Mouse (Mus musculus) CH12.LX (cell line): ENCODE measurements at regions not wholly inside any gene's neighbourhood (a gene's known extent, or its start where the extent isn't known, plus 50 kb on each side); places are given as distances from the start of the nearest gene placed in this dataset.

Experiments
- DNase-seq: peaks from one replicate; pipeline ENCODE4 v3.0.0-alpha.2; 2013; ENCODE audit errors: extremely low read depth
- H3K27ac ChIP-seq: 2 replicates; pipeline ENCODE4 v1.5.1; 2012; ENCODE audit warnings: low read depth, mild to moderate bottlenecking, control low read depth, moderate library complexity; ENCODE audit not compliant: insufficient read depth
- H3K27me3 ChIP-seq: replicated peaks from 2 replicates; pipeline ENCODE3; 2012; ENCODE audit warnings: inconsistent platforms
- H3K36me3 ChIP-seq, 2 experiments: replicated peaks in 1 of 2; 2 replicates each; pipeline versions ENCODE3 to v1.6.1; 2012; ENCODE audit warnings: inconsistent platforms in 1 of 2, low read length in 1 of 2, mild to moderate bottlenecking in 1 of 2, mixed read lengths in 1 of 2, moderate library complexity in 1 of 2; ENCODE audit not compliant: control insufficient read depth in 1 of 2, insufficient read depth in 1 of 2
- H3K4me1 ChIP-seq, 2 experiments: 2 replicates each; pipeline ENCODE4 v1.6.1; 2012; ENCODE audit warnings: inconsistent platforms in 1 of 2, moderate library complexity in 1 of 2; ENCODE audit not compliant: insufficient read depth in 2 of 2, control insufficient read depth in 1 of 2
- H3K4me2 ChIP-seq: 2 replicates; pipeline ENCODE4 v1.6.1; 2012; ENCODE audit warnings: low read depth, mild to moderate bottlenecking, control low read depth; ENCODE audit not compliant: poor library complexity, insufficient read depth, severe bottlenecking
- H3K4me3 ChIP-seq, 3 experiments: fragments of 150-350 bp in 1 of 3; sonication (generic) in 1 of 3; replicated peaks in 1 of 3; 2 replicates each; pipeline versions ENCODE3 to v1.5.1; 2011 to 2012; ENCODE audit warnings: low read depth in 2 of 3, low read length in 2 of 3, mild to moderate bottlenecking in 2 of 3, moderate library complexity in 2 of 3, control low read depth in 1 of 3, improper control_type of control experiment in 1 of 3, inconsistent platforms in 1 of 3, mixed read lengths in 1 of 3; ENCODE audit not compliant: poor library complexity in 1 of 3
- H3K79me2 ChIP-seq: replicated peaks from 2 replicates; pipeline ENCODE4 v1.6.1; 2012; ENCODE audit warnings: mild to moderate bottlenecking, moderate library complexity; ENCODE audit not compliant: control insufficient read depth, poor library complexity, insufficient read depth, severe bottlenecking; ENCODE audit errors: extremely low read depth
- H3K9ac ChIP-seq: 2 replicates; pipeline ENCODE4 v1.6.1; 2012; ENCODE audit warnings: low read depth, mild to moderate bottlenecking, control low read depth, moderate library complexity; ENCODE audit not compliant: insufficient read depth
- H3K9me3 ChIP-seq: replicated peaks from 2 replicates; pipeline ENCODE3; 2012; ENCODE audit warnings: low read length, inconsistent platforms, mixed read lengths
- CHD2 ChIP-seq: IDR thresholded peaks from 2 replicates; pipeline ENCODE4 v1.6.1; 2011; ENCODE audit warnings: low read length, improper control_type of control experiment
- E2F4 ChIP-seq: IDR thresholded peaks from 2 replicates; pipeline ENCODE4 v1.6.1; 2011; ENCODE audit warnings: low read depth, low read length, improper control_type of control experiment; ENCODE audit not compliant: insufficient replicate concordance
- ELF1 ChIP-seq: IDR thresholded peaks from 2 replicates; pipeline ENCODE4 v1.6.1; 2014; ENCODE audit warnings: low read depth, mild to moderate bottlenecking, inconsistent platforms, low read length, improper control_type of control experiment
- EP300 ChIP-seq: IDR thresholded peaks from 2 replicates; pipeline ENCODE4 v1.6.1; 2011; ENCODE audit warnings: low read length, improper control_type of control experiment
- ETS1 ChIP-seq: conservative IDR thresholded peaks from 2 replicates; pipeline ENCODE4 v1.6.1; 2012; ENCODE audit warnings: low read depth, mild to moderate bottlenecking, inconsistent platforms, low read length, improper control_type of control experiment, moderate library complexity
- GABPA ChIP-seq: IDR thresholded peaks from 2 replicates; pipeline ENCODE4 v1.6.1; 2012; ENCODE audit warnings: low read depth, low read length, improper control_type of control experiment, inconsistent platforms; ENCODE audit not compliant: insufficient replicate concordance
- JUN ChIP-seq: IDR thresholded peaks from 2 replicates; pipeline ENCODE4 v1.6.1; 2011; ENCODE audit warnings: low read depth, mild to moderate bottlenecking, low read length, improper control_type of control experiment, moderate library complexity; ENCODE audit not compliant: insufficient read depth
- KAT2A ChIP-seq: IDR thresholded peaks from 2 replicates; pipeline ENCODE4 v1.6.1; 2012; ENCODE audit warnings: low read length, improper control_type of control experiment, inconsistent platforms; ENCODE audit not compliant: insufficient replicate concordance
- MAZ ChIP-seq: IDR thresholded peaks from 2 replicates; pipeline ENCODE4 v1.6.1; 2012; ENCODE audit warnings: low read depth, mild to moderate bottlenecking, inconsistent platforms, low read length, improper control_type of control experiment, moderate library complexity
- MYC ChIP-seq: IDR thresholded peaks from 2 replicates; pipeline ENCODE4 v1.6.1; 2011; ENCODE audit warnings: low read depth, mild to moderate bottlenecking, improper control_type of control experiment, low read length
- NRF1 ChIP-seq: IDR thresholded peaks from 2 replicates; pipeline ENCODE4 v1.6.1; 2014; ENCODE audit warnings: low read depth, mild to moderate bottlenecking, inconsistent platforms, low read length, improper control_type of control experiment, moderate library complexity
- POLR2A ChIP-seq: IDR thresholded peaks from 2 replicates; pipeline ENCODE4 v1.6.1; 2011; ENCODE audit warnings: low read depth, mild to moderate bottlenecking, improper control_type of control experiment, low read length
- POLR2AphosphoS2 ChIP-seq: IDR thresholded peaks from 2 replicates; pipeline ENCODE4 v1.6.1; 2011; ENCODE audit warnings: low read depth, low read length, improper control_type of control experiment
- SIN3A ChIP-seq: IDR thresholded peaks from 2 replicates; pipeline ENCODE4 v1.6.1; 2012; ENCODE audit warnings: low read length, improper control_type of control experiment, inconsistent platforms
- SMC3 ChIP-seq: IDR thresholded peaks from 2 replicates; pipeline ENCODE4 v1.6.1; 2011; ENCODE audit warnings: low read depth, low read length, improper control_type of control experiment
- TCF12 ChIP-seq: IDR thresholded peaks from 2 replicates; pipeline ENCODE4 v1.6.1; 2014; ENCODE audit warnings: low read depth, mild to moderate bottlenecking, inconsistent platforms, low read length, improper control_type of control experiment
- UBTF ChIP-seq: IDR thresholded peaks from 2 replicates; pipeline ENCODE4 v1.6.1; 2012; ENCODE audit warnings: low read depth, mild to moderate bottlenecking, inconsistent platforms, low read length, improper control_type of control experiment, moderate library complexity
- USF2 ChIP-seq: conservative IDR thresholded peaks from 2 replicates; pipeline ENCODE4 v1.6.1; 2011; ENCODE audit warnings: low read depth, low read length, improper control_type of control experiment
- dilution Hi-C: fragments of 300-500 bp; cut with MboI; formaldehyde crosslinking; loops from 2 replicates; pipeline ENCODE4 v1.14.3; 2020; ENCODE audit warnings: low sequenced_read_pairs; ENCODE audit not compliant: extremely low pct_unique_long_range_greater_than_20kb, extremely low pct_ligation_motif_present
- in situ Hi-C: fragments of 300-500 bp; cut with MboI; formaldehyde crosslinking; loops from 3 replicates; pipeline ENCODE4 v1.14.3; 2019; ENCODE audit warnings: low sequenced_read_pairs, low pct_ligation_motif_present, low pct_unique_long_range_greater_than_20kb, mixed read lengths

DNA sequence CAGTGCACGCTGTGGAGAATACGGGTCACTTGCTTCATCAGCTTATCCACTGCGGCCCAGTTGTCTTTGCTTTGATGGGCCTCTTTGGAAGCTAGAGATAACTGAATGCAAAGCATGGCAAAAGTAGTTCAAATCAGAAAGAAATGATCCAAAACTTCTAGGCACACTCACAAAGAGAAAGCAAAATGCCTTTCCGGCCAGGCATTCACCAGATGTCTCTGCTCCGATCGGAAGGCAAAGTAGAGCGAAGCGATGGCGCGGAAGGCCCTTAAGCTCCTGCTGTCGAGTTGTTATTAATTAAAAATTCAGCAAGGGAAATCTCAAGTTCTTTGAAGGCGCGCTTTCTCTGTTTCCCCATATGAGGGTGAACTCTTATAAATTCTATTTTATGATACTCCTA lies 401.9 kb upstream of the Slc35b3 start:
- dilution Hi-C loops, result no loop called here
- DNase-seq, result no peak
- H3K9ac ChIP-seq, result no peak overlapping the region
- H3K27me3 ChIP-seq, result no peaks in the 10 kb centered on the region
- in situ Hi-C loops, result no loop called here
- peaks cover 0 to 4% of the 10 kb centered on the region in 2 experiments; a peak in 1 of 4 replicates for H3K4me1 ChIP-seq
- no peaks in the 10 kb centered on the region for H3K79me2 ChIP-seq
- H3K4me2 ChIP-seq, result no peak overlapping the region
- no peaks in the 10 kb centered on the region for H3K36me3 ChIP-seq
- no peaks in the 10 kb centered on the region for H3K9me3 ChIP-seq
- TF ChIP-seq EP300 (no peak), SIN3A (no peak), POLR2A (no peak), GABPA (no peak), SMC3 (no peak), MYC (no peak), E2F4 (no peak), MAZ (no peak)
- TF ChIP-seq, all 38 proteins: peak for 0
- Histone ChIP-seq H3K27ac (no peak overlapping the region), H3K4me3 (no peak overlapping the region)

- Histone ChIP-seq H3K79me2 (no peaks in the 10 kb centered on the region), H3K36me3 (no peaks in the 10 kb centered on the region), H3K27me3 (no peaks in the 10 kb centered on the region), H3K4me1 (no peaks in the 10 kb centered on the region), H3K4me3 (no peak overlapping the region), H3K9ac (no peak overlapping the region), H3K4me2 (no peak overlapping the region), H3K9me3 (no peaks in the 10 kb centered on the region), H3K27ac (no peak overlapping the region)
- no peak for DNase-seq
- in situ Hi-C loops, result no loop called here
- TF ChIP-seq NRF1 (no peak), ETS1 (no peak), TCF12 (no peak)
- dilution Hi-C loops, result no loop called here
Observed at GRCm38 (mm10) chr13:39351606-39352005, 390.9 kb upstream of the Slc35b3 start.

GRCm38 (mm10) chr13:39350668-39351067 lies 390.0 kb upstream of the Slc35b3 start:
- no peaks in the 10 kb centered on the region for H3K27me3 ChIP-seq
- H3K4me3 ChIP-seq, result no peak overlapping the region
- no peaks in the 10 kb centered on the region for H3K9me3 ChIP-seq
- TF ChIP-seq NRF1 (no peak), POLR2AphosphoS2 (no peak), USF2 (no peak), ELF1 (no peak), EP300 (no peak), CHD2 (no peak), E2F4 (no peak), KAT2A (no peak), JUN (no peak), UBTF (no peak), POLR2A (no peak), MYC (no peak)
- TF ChIP-seq, all 38 proteins: peak for 0
- H3K4me1 ChIP-seq, result no peaks in the 10 kb centered on the region
- H3K4me2 ChIP-seq, result no peak overlapping the region
- no peaks in the 10 kb centered on the region for H3K79me2 ChIP-seq
- no peak overlapping the region for H3K27ac ChIP-seq
- no peaks in the 10 kb centered on the region for H3K36me3 ChIP-seq
- dilution Hi-C loops (no loop called here), in situ Hi-C loops (no loop called here)
- no peak overlapping the region for H3K9ac ChIP-seq
- no peak for DNase-seq
